Mouse (Mus musculus): ENCODE data around the gene Vmn2r97. TPM values are rescaled to one million over a fixed set of nuclear protein-coding genes. Genes with fewer than 3 reads are reported as not detected.
"Not testable (repeated sequence)": the region's sequence is repeated elsewhere in the genome, so short reads cannot be mapped to it uniquely, and the experiment has no call there.

Vmn2r97 gene
- under 1 TPM in 2 of 4 experiments, not detected in 2; 0.09 to 0.16 TPM for total RNA-seq (2022)

GRCm38 (mm10) chr17:18914000-18914399 is at the start of gene Vmn2r97:
Gene Vmn2r97 (plus strand): TSS chr17:18914300.
- DNase-seq (ENCODE audit: low spot score in 2 of 2): not testable (repeated sequence)

- not testable (repeated sequence) for DNase-seq (ENCODE audit: low spot score in 2 of 2)
Measured at GRCm38 (mm10) chr17:18882436-18882835, 31.7 kb upstream of the Vmn2r97 start.

DNA sequence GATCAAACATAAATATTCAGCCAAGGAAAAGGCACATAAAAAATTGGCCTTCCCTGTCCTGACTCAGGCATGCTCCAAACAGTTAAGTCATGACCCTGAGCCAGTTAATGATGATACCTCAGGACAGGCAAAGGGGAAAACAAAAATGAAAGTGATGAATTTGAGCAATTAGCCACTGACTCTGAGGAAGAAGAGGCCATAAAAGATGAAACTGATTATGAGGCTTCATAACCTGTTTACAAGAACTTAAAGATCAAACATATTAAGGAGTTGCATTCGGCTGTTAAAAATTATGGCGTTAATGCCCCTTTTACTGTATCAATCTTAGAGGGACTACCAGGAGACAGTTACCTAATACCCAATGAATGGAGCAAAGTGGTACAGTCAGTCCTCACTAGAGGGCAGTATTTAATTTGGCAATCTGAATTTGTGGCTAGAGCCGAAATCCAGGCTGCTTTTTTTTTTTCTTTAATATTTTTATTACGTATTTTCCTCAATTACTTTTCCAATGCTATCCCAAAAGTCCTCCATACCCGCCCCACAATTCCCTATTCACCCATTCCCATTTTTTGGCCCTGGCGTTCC is 24.3 kb upstream of the Vmn2r97 start:
- no peak for DNase-seq (ENCODE audit: low spot score in 2 of 2)

DNA sequence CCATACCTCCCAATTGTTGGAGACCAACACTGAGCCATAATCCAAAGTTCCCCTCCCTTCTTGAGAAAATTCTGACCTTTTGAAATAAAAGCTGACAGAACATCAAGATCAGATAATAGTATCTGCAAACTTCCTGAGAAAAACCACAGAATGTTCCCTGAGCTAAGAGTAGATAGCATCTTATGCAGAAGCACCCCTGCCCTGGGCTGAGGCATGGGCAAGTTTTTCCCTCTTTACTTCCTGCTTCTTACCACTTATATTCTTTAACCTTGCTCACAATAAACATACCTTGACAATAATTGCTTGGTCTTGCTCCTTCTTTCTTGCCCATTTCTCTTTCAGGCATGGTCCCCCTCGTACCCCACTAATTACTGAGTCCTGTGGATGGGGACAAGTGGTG is 43.7 kb downstream of the Vmn2r97 start:
- DNase-seq (ENCODE audit: low spot score in 2 of 2): not testable (repeated sequence)

- no peak for DNase-seq (ENCODE audit: low spot score in 2 of 2)
Measured at GRCm38 (mm10) chr17:18968371-18969275, 54.5 kb downstream of the Vmn2r97 start.

Other genes starting within 250 kb of the Vmn2r97 start
- not detected for gene Vmn2r98, start 139.2 kb downstream of the Vmn2r97 start, total RNA-seq (2022)

Measured in layer of hippocampus, adult 8-10 months (tissue).